In the genomic region with DNA sequence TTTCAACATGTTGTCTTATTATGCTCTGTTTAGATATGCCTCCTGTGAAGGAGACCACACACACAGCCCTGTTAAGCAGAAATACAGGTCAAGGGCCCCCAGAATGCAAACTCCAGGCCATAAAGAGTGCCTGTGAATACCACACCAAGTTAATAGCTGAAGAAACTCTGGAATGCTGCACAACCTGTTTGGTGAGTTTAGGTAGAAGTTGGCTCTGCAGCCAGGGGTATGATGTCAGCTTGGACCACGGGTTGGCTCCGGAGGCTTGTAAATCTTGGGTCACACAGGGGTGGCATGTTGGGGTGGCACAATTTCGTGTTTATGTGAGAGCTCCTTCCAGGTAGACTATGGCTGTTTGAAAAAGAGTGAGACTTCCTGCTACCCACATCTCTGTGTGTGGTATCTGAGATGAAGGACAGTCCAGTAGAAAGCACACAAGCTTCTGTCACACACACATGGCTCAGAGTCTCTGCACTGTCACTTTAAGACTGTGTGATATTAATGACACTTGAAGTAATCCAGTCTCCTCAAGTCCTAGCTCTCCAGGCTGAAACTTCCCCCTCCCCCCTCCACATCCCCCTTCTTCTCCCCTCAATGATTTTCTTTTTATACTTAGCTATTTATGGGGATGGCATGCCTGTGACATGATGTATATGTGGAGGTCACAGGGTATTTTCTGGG, we compare ENCODE assay signal across 9 mouse cellular contexts.
DNase-seq lines count a peak whose midpoint lies in the region; ATAC-seq and TF ChIP-seq lines count a peak whose summit lies in the region.
"Had no signal": no experiment of that assay in that cellular context is flagged by ENCODE, and none has a peak within 500 bp of the region (broad histone marks: within the 10 kb centered on the region; RNA-seq: fewer than 3 reads in every experiment).

No protein-coding gene starts in this region.

- ATAC-seq in kidney, embryonic 15.5 days (replicated peaks; ENCODE audit: low FRiP score) = peak; percentile 80
- peak; percentile 96 for ATAC-seq in lung, postnatal 0 days

- H3K4me1 ChIP-seq in kidney, embryonic 15.5 days = peaks cover 10% of the 10 kb centered on the region; the same call in 1 of the 2 replicates
- no peaks in the 10 kb centered on the region; the same call in 1 of the 2 replicates for H3K4me1 ChIP-seq in lung, postnatal 0 days (ENCODE audit: insufficient read depth, low read depth, low read length)
- H3K4me1 ChIP-seq: megakaryocyte, embryonic 14.5 days had no signal

- no peak for TF ChIP-seq CTCF in lung, postnatal 0 days (IDR thresholded peaks at IDR 0.05)
- no peak for TF ChIP-seq CTCF in left cerebral cortex, adult 2 months (IDR thresholded peaks at IDR 0.05)

- 28% methylated on average over 3 of the region's 3 CpGs for WGBS in kidney, embryonic 15.5 days
- WGBS in lung, postnatal 0 days = 15% methylated on average over 3 of the region's 3 CpGs

- H3K27ac ChIP-seq in kidney, embryonic 15.5 days = peak overlapping the region; percentile 84
- peak overlapping the region; percentile 52 for H3K27ac ChIP-seq in lung, postnatal 0 days (ENCODE audit: low read length)
- H3K27ac ChIP-seq in left cerebral cortex, adult 2 months = no peak overlapping the region

- H3K36me3 ChIP-seq in kidney, embryonic 15.5 days = no peaks in the 10 kb centered on the region
- no peaks in the 10 kb centered on the region for H3K36me3 ChIP-seq in lung, postnatal 0 days (ENCODE audit: insufficient read depth, low read length)

- H3K9ac ChIP-seq in kidney, embryonic 15.5 days = no peak overlapping the region
- no peak overlapping the region for H3K9ac ChIP-seq in lung, postnatal 0 days (replicated peaks; ENCODE audit: low read depth)

- no peak overlapping the region for H3K4me2 ChIP-seq in kidney, embryonic 15.5 days
- H3K4me2 ChIP-seq in lung, postnatal 0 days (replicated peaks; ENCODE audit: low read depth, low read length) = no peak overlapping the region

- intact Hi-C loops in left cerebral cortex, adult 2 months (cut with DNase I) = no loop called here

- DNase-seq in urinary bladder, postnatal 14 days (ENCODE audit: low spot score) = peak; percentile 74
- DNase-seq in urinary bladder, adult 2 months (ENCODE audit: low spot score) = no peak
- peak; percentile 91 for DNase-seq in lung, postnatal 0 days (ENCODE audit: low spot score)
- DNase-seq in cerebellum, postnatal 25 days = no peak
- DNase-seq in layer of hippocampus, adult 18-20 months (ENCODE audit: low spot score in 2 of 2) = no peak
- no peak for DNase-seq in left cerebral cortex, adult 2 months (ENCODE audit: extremely low spot score in 1 of 2, low spot score in 2 of 2)
- DNase-seq in right cerebral cortex, adult 18-20 months = no peak

- no peaks in the 10 kb centered on the region for H3K9me3 ChIP-seq in kidney, embryonic 15.5 days (replicated peaks)
- H3K9me3 ChIP-seq in lung, postnatal 0 days (ENCODE audit: low read length) = no peaks in the 10 kb centered on the region
- H3K9me3 ChIP-seq: megakaryocyte, embryonic 14.5 days had no signal

- TF ChIP-seq EP300 in lung, postnatal 0 days (IDR thresholded peaks at IDR 0.05) = peak; percentile 97

- H3K27me3 ChIP-seq in kidney, embryonic 15.5 days = no peaks in the 10 kb centered on the region
- no peaks in the 10 kb centered on the region for H3K27me3 ChIP-seq in lung, postnatal 0 days (replicated peaks; ENCODE audit: insufficient read depth, low read length)
- H3K27me3 ChIP-seq: megakaryocyte, embryonic 14.5 days had no signal

- H3K4me3 ChIP-seq in kidney, embryonic 15.5 days (replicated peaks) = no peak overlapping the region
- no peak overlapping the region for H3K4me3 ChIP-seq in lung, postnatal 0 days (ENCODE audit: low read depth, low read length)
- no peak overlapping the region for H3K4me3 ChIP-seq in left cerebral cortex, adult 2 months
- H3K4me3 ChIP-seq: megakaryocyte, embryonic 14.5 days had no signal

Comparison
In these comparisons a context has a peak if more than half of its experiments do, and no peak if none do; other contexts are left out.
1. DNase-seq: peak in urinary bladder, postnatal 14 days (single experiment) and lung, postnatal 0 days (single experiment); none in urinary bladder, adult 2 months (single experiment), cerebellum, postnatal 25 days (0 of 2), layer of hippocampus, adult 18-20 months (0 of 2), left cerebral cortex, adult 2 months (0 of 2) and right cerebral cortex, adult 18-20 months (single experiment).